Mouse (Mus musculus): ENCODE results near the gene Ccdc34. TPM values are rescaled to one million over a fixed set of nuclear protein-coding genes. Genes with fewer than 3 reads are reported as not detected.
A peak's percentile ranks its signal among the peaks of the same experiment; 100 is the strongest.

Gene Ccdc34
- polyA plus RNA-seq, 1 experiment from 2014 or later: 59.7 TPM

DNA sequence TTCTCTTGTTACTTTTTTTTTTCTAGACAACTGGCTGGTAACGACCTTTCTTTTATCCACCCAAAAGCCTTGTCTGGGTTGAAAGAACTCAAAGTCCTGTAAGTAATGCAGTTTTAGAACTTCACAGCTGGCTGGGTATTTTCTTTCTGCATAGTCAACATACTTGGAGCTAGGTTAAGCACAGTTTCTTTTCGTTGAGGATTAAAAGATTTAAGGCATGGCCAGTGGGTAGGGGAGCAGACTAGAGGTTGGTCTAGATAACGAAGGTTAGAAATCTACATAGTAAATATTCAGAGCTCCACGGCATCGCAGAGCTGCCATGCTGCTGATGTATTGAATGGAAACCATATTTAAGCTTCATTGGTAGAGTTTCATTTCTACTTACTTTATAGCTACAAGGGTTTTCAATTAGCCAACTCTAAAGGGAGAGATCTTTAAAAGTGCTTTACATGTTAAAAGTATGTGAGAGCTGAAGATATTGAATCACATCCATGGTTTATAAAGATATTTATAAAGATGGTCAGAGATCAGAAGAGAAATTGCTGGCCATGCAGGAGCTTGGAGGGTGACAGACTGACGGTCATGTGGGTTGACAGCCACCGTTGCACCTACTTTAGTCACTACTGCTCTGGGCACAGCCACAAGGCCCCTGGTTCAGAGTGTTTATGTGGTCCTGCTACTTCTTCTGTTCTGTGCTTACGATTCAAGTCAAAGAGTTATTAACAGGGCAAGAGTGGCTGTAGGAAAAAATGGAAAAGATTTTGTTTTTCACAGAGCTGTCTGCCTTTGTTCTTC is 27.7 kb upstream of the Ccdc34 start:
- Histone ChIP-seq H3K9me3 (ENCODE audit: control insufficient read depth, low read length) (no peaks in the 10 kb centered on the region), H3K4me1 (ENCODE audit: control insufficient read depth, insufficient read depth, low read length) (peaks cover 43% of the 10 kb centered on the region), H3K36me3 (ENCODE audit: control insufficient read depth, insufficient read depth, low read length) (no peaks in the 10 kb centered on the region; the same call in 1 of the 2 replicates), H3K27ac (ENCODE audit: low read depth, low read length) (0 out of 2 replicates have a peak overlapping the region, but pooled peaks have one; percentile 24), H3K27me3 (ENCODE audit: control insufficient read depth, insufficient read depth, low read length) (no peaks in the 10 kb centered on the region), H3K4me3 (ENCODE audit: low read length) (no peak overlapping the region), H3K4me2 (replicated peaks; ENCODE audit: low read depth, low read length) (no peak overlapping the region), H3K9ac (ENCODE audit: low read depth, low read length) (no peak overlapping the region)
- WGBS: 49% methylated on average over 8 of the region's 8 CpGs
- no peak for ATAC-seq (ENCODE audit: low FRiP score, low TSS enrichment)

DNA sequence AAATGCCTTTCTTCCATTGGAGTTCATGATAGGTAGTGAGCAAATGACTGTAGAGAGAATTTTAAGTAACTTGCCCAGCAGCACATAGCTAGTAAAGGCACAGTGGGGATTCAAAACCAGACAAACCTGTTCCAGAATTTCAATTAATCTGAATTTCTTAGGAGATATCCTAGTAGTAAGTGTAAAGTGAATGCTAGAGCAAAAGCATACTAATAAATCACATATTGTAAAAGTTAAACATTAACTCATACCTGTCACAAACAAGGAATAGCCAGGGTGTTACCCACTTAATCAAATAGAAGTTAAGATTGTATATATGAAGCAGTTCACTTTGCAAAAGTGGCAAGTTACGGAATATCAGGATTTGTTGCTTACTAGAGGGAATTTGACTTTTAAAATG is 25.9 kb upstream of the Ccdc34 start:
- H3K9me3 ChIP-seq (ENCODE audit: control insufficient read depth, low read length): no peaks in the 10 kb centered on the region
- H3K9ac ChIP-seq (ENCODE audit: low read depth, low read length): no peak overlapping the region
- no peak overlapping the region for H3K27ac ChIP-seq (ENCODE audit: low read depth, low read length)
- WGBS: 79% methylated on average over 1 of the region's 1 CpGs
- H3K4me2 ChIP-seq (replicated peaks; ENCODE audit: low read depth, low read length): no peak overlapping the region
- H3K27me3 ChIP-seq (ENCODE audit: control insufficient read depth, insufficient read depth, low read length): no peaks in the 10 kb centered on the region
- ATAC-seq (ENCODE audit: low FRiP score, low TSS enrichment): no peak
- no peak overlapping the region for H3K4me3 ChIP-seq (ENCODE audit: low read length)
- H3K36me3 ChIP-seq (ENCODE audit: control insufficient read depth, insufficient read depth, low read length): no peaks in the 10 kb centered on the region; the same call in 1 of the 2 replicates
- H3K4me1 ChIP-seq (ENCODE audit: control insufficient read depth, insufficient read depth, low read length): peaks cover 39% of the 10 kb centered on the region

DNA sequence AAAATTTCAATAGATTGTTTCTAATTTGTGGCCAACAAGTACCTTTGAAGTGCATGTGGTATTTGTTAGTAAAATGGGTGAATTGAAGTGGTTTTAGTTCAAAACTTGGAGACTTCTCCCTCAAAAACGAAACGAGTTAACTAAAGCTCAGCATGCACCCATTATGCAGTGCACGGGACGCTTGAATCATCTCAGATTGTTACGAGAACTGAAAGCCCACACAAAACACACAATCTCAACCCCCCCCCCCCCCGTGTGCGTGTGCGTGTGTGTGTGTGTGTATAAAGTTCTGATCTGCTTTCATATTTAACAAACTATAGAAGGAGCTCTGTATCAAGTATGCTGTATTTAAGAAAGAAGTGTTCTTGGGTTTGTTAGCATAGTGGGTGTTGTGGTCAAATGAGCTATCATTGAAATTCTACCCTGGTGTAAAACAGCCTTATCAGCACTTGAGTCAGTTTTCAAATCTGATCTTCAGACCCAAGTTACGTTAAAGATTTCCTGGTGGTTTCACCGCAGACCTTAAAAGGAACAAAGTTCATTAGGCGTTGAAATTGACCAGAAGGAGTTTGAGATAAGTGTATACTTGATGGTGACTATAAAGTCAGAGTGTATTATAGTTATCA is 25.1 kb upstream of the Ccdc34 start:
- no peaks in the 10 kb centered on the region for H3K9me3 ChIP-seq (ENCODE audit: control insufficient read depth, low read length)
- peaks cover 33% of the 10 kb centered on the region for H3K4me1 ChIP-seq (ENCODE audit: control insufficient read depth, insufficient read depth, low read length)
- no peak overlapping the region for H3K27ac ChIP-seq (ENCODE audit: low read depth, low read length)
- no peaks in the 10 kb centered on the region; the same call in 1 of the 2 replicates for H3K36me3 ChIP-seq (ENCODE audit: control insufficient read depth, insufficient read depth, low read length)
- no peak overlapping the region for H3K9ac ChIP-seq (ENCODE audit: low read depth, low read length)
- WGBS: 81% methylated on average over 11 of the region's 11 CpGs
- no peaks in the 10 kb centered on the region for H3K27me3 ChIP-seq (ENCODE audit: control insufficient read depth, insufficient read depth, low read length)
- no peak for ATAC-seq (ENCODE audit: low FRiP score, low TSS enrichment)
- no peak overlapping the region for H3K4me2 ChIP-seq (replicated peaks; ENCODE audit: low read depth, low read length)
- no peak overlapping the region for H3K4me3 ChIP-seq (ENCODE audit: low read length)

DNA sequence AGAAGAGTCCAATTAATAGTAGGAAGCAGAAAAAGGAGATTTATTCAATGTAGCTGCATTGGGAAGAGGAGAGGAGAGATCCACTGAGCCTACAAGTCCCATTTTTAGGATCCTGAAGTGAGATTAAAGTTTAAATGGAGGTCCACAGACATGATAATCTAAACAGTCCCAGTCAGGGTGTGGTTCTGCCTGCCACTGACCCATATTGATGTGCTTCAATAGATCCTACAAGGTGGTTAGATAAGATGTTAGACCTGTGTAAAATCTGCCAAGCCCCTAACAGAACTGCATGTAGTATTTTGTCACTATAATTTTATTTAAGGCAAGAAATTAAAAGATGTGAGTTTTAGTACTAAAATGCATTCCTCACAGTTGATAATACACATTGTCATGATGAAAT is 24.2 kb upstream of the Ccdc34 start:
- Histone ChIP-seq H3K4me1 (ENCODE audit: control insufficient read depth, insufficient read depth, low read length) (peaks cover 29% of the 10 kb centered on the region), H3K27ac (ENCODE audit: low read depth, low read length) (no peak overlapping the region), H3K4me2 (replicated peaks; ENCODE audit: low read depth, low read length) (no peak overlapping the region), H3K9me3 (ENCODE audit: control insufficient read depth, low read length) (no peaks in the 10 kb centered on the region), H3K4me3 (ENCODE audit: low read length) (no peak overlapping the region), H3K9ac (ENCODE audit: low read depth, low read length) (no peak overlapping the region), H3K36me3 (ENCODE audit: control insufficient read depth, insufficient read depth, low read length) (peaks cover 4% of the 10 kb centered on the region), H3K27me3 (ENCODE audit: control insufficient read depth, insufficient read depth, low read length) (no peaks in the 10 kb centered on the region)
- ATAC-seq (ENCODE audit: low FRiP score, low TSS enrichment): no peak

- whole genome bisulfite sequencing: 64% methylated on average over 2 of the region's 2 CpGs
- no peak overlapping the region for H3K4me2 ChIP-seq (replicated peaks; ENCODE audit: low read depth, low read length)
- peaks cover 12% of the 10 kb centered on the region for H3K36me3 ChIP-seq (ENCODE audit: control insufficient read depth, insufficient read depth, low read length)
- H3K9me3 ChIP-seq (ENCODE audit: control insufficient read depth, low read length): no peaks in the 10 kb centered on the region
- H3K27me3 ChIP-seq (ENCODE audit: control insufficient read depth, insufficient read depth, low read length): no peaks in the 10 kb centered on the region
- H3K4me3 ChIP-seq (ENCODE audit: low read length): no peak overlapping the region
- H3K27ac ChIP-seq (ENCODE audit: low read depth, low read length): no peak overlapping the region
- no peak; the same call in 1 of the 2 replicates for ATAC-seq (ENCODE audit: low FRiP score, low TSS enrichment)
- no peak overlapping the region for H3K9ac ChIP-seq (ENCODE audit: low read depth, low read length)
- H3K4me1 ChIP-seq (ENCODE audit: control insufficient read depth, insufficient read depth, low read length): peaks cover 17% of the 10 kb centered on the region
These were observed 22.6 kb upstream of the Ccdc34 start for GRCm38 (mm10) chr2:109995061-109995460.

- Histone ChIP-seq H3K9me3 (ENCODE audit: control insufficient read depth, low read length) (no peaks in the 10 kb centered on the region), H3K27me3 (ENCODE audit: control insufficient read depth, insufficient read depth, low read length) (no peaks in the 10 kb centered on the region), H3K27ac (ENCODE audit: low read depth, low read length) (no peak overlapping the region), H3K4me3 (ENCODE audit: low read length) (no peak overlapping the region), H3K4me1 (ENCODE audit: control insufficient read depth, insufficient read depth, low read length) (peaks cover 11% of the 10 kb centered on the region), H3K36me3 (ENCODE audit: control insufficient read depth, insufficient read depth, low read length) (peaks cover 20% of the 10 kb centered on the region), H3K9ac (ENCODE audit: low read depth, low read length) (no peak overlapping the region), H3K4me2 (replicated peaks; ENCODE audit: low read depth, low read length) (no peak overlapping the region)
- no peak for ATAC-seq (ENCODE audit: low FRiP score, low TSS enrichment)
- WGBS: 53% methylated on average over 12 of the region's 12 CpGs
These were observed 21.2 kb upstream of the Ccdc34 start for GRCm38 (mm10) chr2:109996411-109996810.

DNA sequence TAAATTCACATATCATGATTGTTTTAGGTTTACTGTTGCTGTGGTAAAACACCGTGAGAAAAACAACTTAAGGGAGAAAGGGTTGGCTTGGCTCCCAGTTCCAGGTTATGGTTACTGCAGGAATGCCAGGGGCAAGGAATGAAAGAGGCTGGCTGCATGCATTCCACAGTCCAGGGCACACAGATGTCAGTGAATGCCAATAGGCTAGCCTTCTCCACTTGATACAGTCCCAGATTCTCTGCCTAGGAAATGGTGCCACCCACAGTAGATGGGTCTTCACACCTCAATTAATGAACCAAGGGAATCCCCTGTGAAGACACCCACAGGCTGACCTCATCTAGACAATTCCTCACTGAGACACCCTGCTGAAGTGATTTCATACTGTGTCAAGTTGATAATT is 12.9 kb upstream of the Ccdc34 start:
- ATAC-seq (ENCODE audit: low FRiP score, low TSS enrichment): no peak
- no peak overlapping the region for H3K4me3 ChIP-seq (ENCODE audit: low read length)
- WGBS: 73% methylated on average over 1 of the region's 1 CpGs
- H3K4me1 ChIP-seq (ENCODE audit: control insufficient read depth, insufficient read depth, low read length): no peaks in the 10 kb centered on the region
- H3K36me3 ChIP-seq (ENCODE audit: control insufficient read depth, insufficient read depth, low read length): peaks cover 54% of the 10 kb centered on the region
- H3K9ac ChIP-seq (ENCODE audit: low read depth, low read length): no peak overlapping the region
- H3K9me3 ChIP-seq (ENCODE audit: control insufficient read depth, low read length): no peaks in the 10 kb centered on the region
- H3K27me3 ChIP-seq (ENCODE audit: control insufficient read depth, insufficient read depth, low read length): no peaks in the 10 kb centered on the region
- H3K4me2 ChIP-seq (replicated peaks; ENCODE audit: low read depth, low read length): no peak overlapping the region
- no peak overlapping the region for H3K27ac ChIP-seq (ENCODE audit: low read depth, low read length)

GRCm38 (mm10) chr2:110005164-110005563 is 12.5 kb upstream of the Ccdc34 start:
- no peaks in the 10 kb centered on the region for H3K27me3 ChIP-seq (ENCODE audit: control insufficient read depth, insufficient read depth, low read length)
- no peak overlapping the region for H3K27ac ChIP-seq (ENCODE audit: low read depth, low read length)
- peaks cover 51% of the 10 kb centered on the region for H3K36me3 ChIP-seq (ENCODE audit: control insufficient read depth, insufficient read depth, low read length)
- H3K9ac ChIP-seq (ENCODE audit: low read depth, low read length): no peak overlapping the region
- no peaks in the 10 kb centered on the region for H3K4me1 ChIP-seq (ENCODE audit: control insufficient read depth, insufficient read depth, low read length)
- no peaks in the 10 kb centered on the region for H3K9me3 ChIP-seq (ENCODE audit: control insufficient read depth, low read length)
- H3K4me3 ChIP-seq (ENCODE audit: low read length): no peak overlapping the region
- H3K4me2 ChIP-seq (replicated peaks; ENCODE audit: low read depth, low read length): no peak overlapping the region
- 79% methylated on average over 3 of the region's 3 CpGs for WGBS
- no peak for ATAC-seq (ENCODE audit: low FRiP score, low TSS enrichment)

- Histone ChIP-seq H3K27ac (ENCODE audit: low read depth, low read length) (no peak overlapping the region), H3K36me3 (ENCODE audit: control insufficient read depth, insufficient read depth, low read length) (peaks cover 50% of the 10 kb centered on the region), H3K9me3 (ENCODE audit: control insufficient read depth, low read length) (no peaks in the 10 kb centered on the region), H3K4me3 (ENCODE audit: low read length) (no peak overlapping the region), H3K27me3 (ENCODE audit: control insufficient read depth, insufficient read depth, low read length) (no peaks in the 10 kb centered on the region), H3K9ac (ENCODE audit: low read depth, low read length) (no peak overlapping the region), H3K4me1 (ENCODE audit: control insufficient read depth, insufficient read depth, low read length) (no peaks in the 10 kb centered on the region), H3K4me2 (replicated peaks; ENCODE audit: low read depth, low read length) (no peak overlapping the region)
- ATAC-seq (ENCODE audit: low FRiP score, low TSS enrichment): no peak
- 89% methylated on average over 3 of the region's 3 CpGs for WGBS
These were observed 11.9 kb upstream of the Ccdc34 start for GRCm38 (mm10) chr2:110005596-110006239.

Measured in kidney, embryonic 14.5 days (tissue).